Mouse (Mus musculus) activated CD4-positive, CD25-positive, alpha-beta regulatory T cell (primary cell): ENCODE data around the gene Fcgrt. TPM values are rescaled to one million over a fixed set of nuclear protein-coding genes. Genes with fewer than 3 reads are reported as not detected.

ENCODE experiments used
- polyA plus RNA-seq, 2 experiments: library from polyadenylated mRNA; unstranded; fragments of 100-300 nt; shearing (Covaris generic); gene quantifications; one replicate each; pipeline ENCODE4 v1.2.1; 2017

Gene Fcgrt
- 10 to 100 TPM in 1 of 2 experiments, 1 to 10 TPM in 1; 1.6 to 18.5 TPM for polyA plus RNA-seq

GRCm38 (mm10) chr7:45103652-45104180 is at the start of gene Fcgrt:
Fcgrt (minus strand) TSS chr7:45103851.

GRCm38 (mm10) chr7:45135993-45136567 is 32.4 kb upstream of the Fcgrt start, which contains the start of the genes Gm45713 and Flt3l:
Gm45713 (minus strand) TSS chr7:45136231.
Flt3l (minus strand) TSS chr7:45136432.

GRCm38 (mm10) chr7:45128624-45129246 is 25.1 kb upstream of the Fcgrt start, which contains the start of gene Rpl13a:
Rpl13a (minus strand) TSS chr7:45128761.

GRCm38 (mm10) chr7:45124224-45125143 is 20.8 kb upstream of the Fcgrt start, which contains the start of gene Rps11:
Rps11 (minus strand) TSS chr7:45124439.

GRCm38 (mm10) chr7:45092048-45092447 is 11.6 kb downstream of the Fcgrt start, which contains the start of gene Rcn3:
Rcn3 (minus strand) TSS chr7:45092221.

GRCm38 (mm10) chr7:45062239-45062835 is 41.3 kb downstream of the Fcgrt start, which contains the start of the genes Nosip and Prrg2:
Nosip (plus strand) TSS chr7:45062429.
Prrg2 (minus strand) TSS chr7:45062677.

GRCm38 (mm10) chr7:45052862-45053116 is 50.9 kb downstream of the Fcgrt start, which contains the start of gene Prr12:
Prr12 (minus strand) TSS chr7:45052881.

Other genes starting within 250 kb of the Fcgrt start
- 10 to 100 TPM; 68.0 to 97.8 TPM for gene Pnkp, start 246.7 kb downstream of the Fcgrt start, polyA plus RNA-seq
- gene Ptov1, start 234.1 kb downstream of the Fcgrt start, polyA plus RNA-seq, result 10 to 100 TPM; 19.1 to 21.8 TPM
- 10 to 100 TPM; 53.6 TPM for gene Med25, start 211.1 kb downstream of the Fcgrt start, polyA plus RNA-seq
- gene Fuz, start 207.8 kb downstream of the Fcgrt start, polyA plus RNA-seq, result 10 to 100 TPM; 28.0 to 39.1 TPM
- gene Ap2a1, start 174.4 kb downstream of the Fcgrt start, polyA plus RNA-seq, result 10 to 100 TPM; 49.1 to 61.7 TPM
- under 1 TPM; 0.14 to 0.18 TPM for gene Tsks, start 160.6 kb downstream of the Fcgrt start, polyA plus RNA-seq
- gene Cpt1c, start 129.0 kb downstream of the Fcgrt start, polyA plus RNA-seq, result under 1 TPM; 0.28 to 0.44 TPM
- 100 to 1,000 TPM; 138 to 219 TPM for gene Prmt1, start 117.3 kb downstream of the Fcgrt start, polyA plus RNA-seq
- gene Irf3, start 106.2 kb downstream of the Fcgrt start, polyA plus RNA-seq, result 100 to 1,000 TPM; 173 to 194 TPM
- 10 to 100 TPM; 24.3 to 26.9 TPM for gene Bcl2l12, start 105.1 kb downstream of the Fcgrt start, polyA plus RNA-seq
- 10 to 100 TPM; 30.1 to 38.3 TPM for gene Scaf1, start 87.5 kb downstream of the Fcgrt start, polyA plus RNA-seq
- 10 to 100 TPM; 21.5 to 34.7 TPM for gene Rras, start 85.9 kb downstream of the Fcgrt start, polyA plus RNA-seq
- gene Prr12, start 51.0 kb downstream of the Fcgrt start, polyA plus RNA-seq, result 1 to 10 TPM; 3.3 to 6.1 TPM
- 100 to 1,000 TPM; 130 to 137 TPM for gene Nosip, start 41.4 kb downstream of the Fcgrt start, polyA plus RNA-seq
- 1 to 10 TPM; 1.9 to 2.7 TPM for gene Prrg2, start 41.2 kb downstream of the Fcgrt start, polyA plus RNA-seq
- gene Rcn3, start 11.6 kb downstream of the Fcgrt start, polyA plus RNA-seq, result 10 to 100 TPM in 1 of 2 experiments, 1 to 10 TPM in 1; 5.2 to 16.8 TPM
- gene Rps11, start 20.6 kb upstream of the Fcgrt start, polyA plus RNA-seq, result 1,000 to 10,000 TPM; 2,309 to 3,648 TPM
- 1,000 to 10,000 TPM; 2,307 to 3,859 TPM for gene Rpl13a, start 24.9 kb upstream of the Fcgrt start, polyA plus RNA-seq
- gene Gm45713, start 32.4 kb upstream of the Fcgrt start, polyA plus RNA-seq, result not detected
- gene Flt3l, start 32.6 kb upstream of the Fcgrt start, polyA plus RNA-seq, result 100 to 1,000 TPM; 263 to 410 TPM
- 10 to 100 TPM; 57.0 to 66.8 TPM for gene Pih1d1, start 50.5 kb upstream of the Fcgrt start, polyA plus RNA-seq
- gene Aldh16a1, start 50.7 kb upstream of the Fcgrt start, polyA plus RNA-seq, result 10 to 100 TPM; 41.4 to 60.4 TPM
- under 1 TPM; 0.45 to 0.72 TPM for gene Slc17a7, start 60.1 kb upstream of the Fcgrt start, polyA plus RNA-seq
- gene Gfy, start 75.7 kb upstream of the Fcgrt start, polyA plus RNA-seq, result not detected
- gene Pth2, start 77.1 kb upstream of the Fcgrt start, polyA plus RNA-seq, result not detected
- under 1 TPM; 0.07 to 0.10 TPM for gene Ccdc155, start 101.0 kb upstream of the Fcgrt start, polyA plus RNA-seq
- gene Dkkl1, start 108.3 kb upstream of the Fcgrt start, polyA plus RNA-seq, result 10 to 100 TPM in 1 of 2 experiments, 1 to 10 TPM in 1; 9.8 to 26.8 TPM
- gene Tead2, start 111.9 kb upstream of the Fcgrt start, polyA plus RNA-seq, result 1 to 10 TPM; 2.6 to 4.0 TPM
- 100 to 1,000 TPM; 461 to 714 TPM for gene Cd37, start 135.3 kb upstream of the Fcgrt start, polyA plus RNA-seq
- under 1 TPM in 1 of 2 experiments, not detected in 1; 0.20 TPM for gene Slc6a16, start 137.2 kb upstream of the Fcgrt start, polyA plus RNA-seq
- under 1 TPM in 1 of 2 experiments, not detected in 1; 0.28 TPM for gene Slc6a21, start 173.7 kb upstream of the Fcgrt start, polyA plus RNA-seq
- 10 to 100 TPM; 12.2 to 16.1 TPM for gene Trpm4, start 229.9 kb upstream of the Fcgrt start, polyA plus RNA-seq
- gene Hrc, start 231.4 kb upstream of the Fcgrt start, polyA plus RNA-seq, result not detected